Mouse (Mus musculus): ENCODE results near the gene Tet3. TPM values are rescaled to one million over a fixed set of nuclear protein-coding genes. Genes with fewer than 3 reads are reported as not detected.

Gene Tet3
- polyA plus RNA-seq, 1 experiment, result 2.0 TPM

DNA sequence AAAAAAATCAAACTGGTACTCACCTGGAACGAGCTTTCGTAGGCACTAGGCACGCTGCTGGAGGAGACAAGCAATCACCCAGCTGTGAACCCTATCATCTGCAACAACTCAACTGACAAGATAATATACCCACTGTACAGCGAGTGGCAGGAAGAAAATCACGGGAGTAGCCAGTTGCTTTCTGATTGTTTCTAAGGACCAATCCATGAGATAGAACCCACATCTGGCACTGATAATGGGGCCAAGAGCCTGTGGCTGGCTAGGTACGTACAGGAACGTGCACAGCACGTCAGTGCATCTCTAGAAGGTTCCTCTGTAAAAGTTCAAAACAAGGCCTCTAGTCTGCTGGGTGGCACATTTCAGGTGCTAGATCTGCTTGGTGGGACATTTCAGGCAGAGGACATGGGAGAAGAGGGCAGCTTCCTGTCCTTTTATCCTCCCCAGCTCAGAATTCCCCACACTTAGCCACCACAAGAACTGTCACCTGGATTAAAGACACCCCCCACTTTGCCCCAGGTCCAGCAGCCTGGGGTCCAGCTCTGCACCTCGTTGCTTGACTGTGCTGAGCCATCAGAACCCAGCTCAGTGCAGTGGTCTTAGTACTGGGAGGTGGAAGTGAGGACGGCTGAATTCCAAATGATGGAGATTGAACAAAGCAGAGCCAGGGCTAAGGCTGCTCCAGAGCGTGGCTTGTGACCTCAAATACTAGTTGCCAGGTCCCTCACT is 97.2 kb downstream of the Tet3 start:
- H3K4me1 ChIP-seq (ENCODE audit: control insufficient read depth, insufficient read depth, low read length), result no peaks in the 10 kb centered on the region
- TF ChIP-seq POLR2A (IDR thresholded peaks at IDR 0.05; ENCODE audit: control insufficient read depth, low read depth, low read length) (no peak), CTCF (IDR thresholded peaks at IDR 0.05; ENCODE audit: control insufficient read depth, insufficient read depth, insufficient replicate concordance, low read depth, low read length) (no peak)
- H3K36me3 ChIP-seq (ENCODE audit: control insufficient read depth, insufficient read depth, low read length), result no peaks in the 10 kb centered on the region
- H3K27me3 ChIP-seq (ENCODE audit: control insufficient read depth, insufficient read depth, low read length), result no peaks in the 10 kb centered on the region
- H3K27ac ChIP-seq (ENCODE audit: control insufficient read depth, insufficient read depth, low read depth, low read length), result no peak overlapping the region
- no peak overlapping the region for H3K4me3 ChIP-seq (ENCODE audit: control insufficient read depth, low read depth, low read length)

GRCm38 (mm10) chr6:83357436-83357835 is 101.4 kb downstream of the Tet3 start:
- Histone ChIP-seq H3K27me3 (ENCODE audit: control insufficient read depth, insufficient read depth, low read length) (no peaks in the 10 kb centered on the region), H3K36me3 (ENCODE audit: control insufficient read depth, insufficient read depth, low read length) (no peaks in the 10 kb centered on the region), H3K4me3 (ENCODE audit: control insufficient read depth, low read depth, low read length) (no peak overlapping the region), H3K27ac (ENCODE audit: control insufficient read depth, insufficient read depth, low read depth, low read length) (no peak overlapping the region), H3K4me1 (ENCODE audit: control insufficient read depth, insufficient read depth, low read length) (peaks cover under 1% of the 10 kb centered on the region; the same call in 1 of the 2 replicates)
- no peak for TF ChIP-seq POLR2A (IDR thresholded peaks at IDR 0.05; ENCODE audit: control insufficient read depth, low read depth, low read length)
- no peak for TF ChIP-seq CTCF (IDR thresholded peaks at IDR 0.05; ENCODE audit: control insufficient read depth, insufficient read depth, insufficient replicate concordance, low read depth, low read length)

- H3K27me3 ChIP-seq (ENCODE audit: control insufficient read depth, insufficient read depth, low read length), result no peaks in the 10 kb centered on the region
- H3K4me3 ChIP-seq (ENCODE audit: control insufficient read depth, low read depth, low read length), result no peak overlapping the region
- TF ChIP-seq CTCF (IDR thresholded peaks at IDR 0.05; ENCODE audit: control insufficient read depth, insufficient read depth, insufficient replicate concordance, low read depth, low read length), result peak; percentile 88
- TF ChIP-seq POLR2A (IDR thresholded peaks at IDR 0.05; ENCODE audit: control insufficient read depth, low read depth, low read length), result no peak
- no peak overlapping the region for H3K27ac ChIP-seq (ENCODE audit: control insufficient read depth, insufficient read depth, low read depth, low read length)
- H3K36me3 ChIP-seq (ENCODE audit: control insufficient read depth, insufficient read depth, low read length), result no peaks in the 10 kb centered on the region
- H3K4me1 ChIP-seq (ENCODE audit: control insufficient read depth, insufficient read depth, low read length), result peaks cover 3% of the 10 kb centered on the region
Observed at GRCm38 (mm10) chr6:83356569-83357138, 102.2 kb downstream of the Tet3 start.

- Histone ChIP-seq H3K27ac (ENCODE audit: control insufficient read depth, insufficient read depth, low read depth, low read length) (no peak overlapping the region), H3K27me3 (ENCODE audit: control insufficient read depth, insufficient read depth, low read length) (no peaks in the 10 kb centered on the region), H3K4me3 (ENCODE audit: control insufficient read depth, low read depth, low read length) (peak overlapping the region; percentile 55), H3K4me1 (ENCODE audit: control insufficient read depth, insufficient read depth, low read length) (peaks cover 5% of the 10 kb centered on the region), H3K36me3 (ENCODE audit: control insufficient read depth, insufficient read depth, low read length) (no peaks in the 10 kb centered on the region)
- TF ChIP-seq POLR2A (IDR thresholded peaks at IDR 0.05; ENCODE audit: control insufficient read depth, low read depth, low read length) (no peak), CTCF (IDR thresholded peaks at IDR 0.05; ENCODE audit: control insufficient read depth, insufficient read depth, insufficient replicate concordance, low read depth, low read length) (no peak)
Observed at GRCm38 (mm10) chr6:83354856-83355781, 103.8 kb downstream of the Tet3 start.

DNA sequence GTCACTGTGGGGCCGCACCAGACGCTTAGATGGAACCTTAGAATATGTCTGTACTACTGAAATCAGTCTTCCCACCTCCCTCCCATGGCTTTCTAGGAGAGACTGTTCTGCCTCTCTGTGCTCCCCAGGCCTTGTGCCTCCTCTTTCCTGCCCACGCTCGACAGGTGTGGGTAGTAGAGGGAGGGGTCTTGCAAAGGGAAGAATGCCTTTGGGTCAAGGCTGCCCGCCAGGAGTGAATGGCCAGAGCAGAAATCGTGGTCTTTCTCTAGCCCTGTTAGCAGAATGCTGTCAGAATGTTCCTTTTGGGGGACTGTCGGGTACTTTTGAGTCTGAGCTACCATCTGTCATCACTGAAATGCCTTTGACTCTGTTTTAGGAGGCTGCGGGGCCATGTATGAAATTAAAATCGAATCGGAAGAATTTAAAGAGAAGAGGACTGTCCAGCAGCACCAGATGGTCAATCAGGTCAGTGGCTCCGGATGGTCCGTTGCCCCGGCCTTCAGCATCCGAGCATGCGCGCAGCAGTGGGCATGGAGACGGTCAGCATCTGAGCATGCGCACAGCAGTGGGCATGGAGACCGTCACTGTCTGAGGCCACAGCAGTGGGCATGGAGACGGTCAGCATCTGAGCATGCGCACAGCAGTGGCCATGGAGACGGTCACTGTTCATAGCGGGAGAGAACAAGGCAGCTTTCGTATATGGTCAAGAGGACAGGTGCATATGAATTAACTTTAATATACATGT is 106.0 kb downstream of the Tet3 start:
- TF ChIP-seq CTCF (IDR thresholded peaks at IDR 0.05; ENCODE audit: control insufficient read depth, insufficient read depth, insufficient replicate concordance, low read depth, low read length), result no peak
- TF ChIP-seq POLR2A (IDR thresholded peaks at IDR 0.05; ENCODE audit: control insufficient read depth, low read depth, low read length), result peak; percentile 97
- peak overlapping the region; percentile 91 for H3K4me3 ChIP-seq (ENCODE audit: control insufficient read depth, low read depth, low read length)
- H3K4me1 ChIP-seq (ENCODE audit: control insufficient read depth, insufficient read depth, low read length), result peaks cover 10% of the 10 kb centered on the region
- no peaks in the 10 kb centered on the region for H3K36me3 ChIP-seq (ENCODE audit: control insufficient read depth, insufficient read depth, low read length)
- H3K27me3 ChIP-seq (ENCODE audit: control insufficient read depth, insufficient read depth, low read length), result no peaks in the 10 kb centered on the region
- peak overlapping the region; percentile 97 for H3K27ac ChIP-seq (ENCODE audit: control insufficient read depth, insufficient read depth, low read depth, low read length)

DNA sequence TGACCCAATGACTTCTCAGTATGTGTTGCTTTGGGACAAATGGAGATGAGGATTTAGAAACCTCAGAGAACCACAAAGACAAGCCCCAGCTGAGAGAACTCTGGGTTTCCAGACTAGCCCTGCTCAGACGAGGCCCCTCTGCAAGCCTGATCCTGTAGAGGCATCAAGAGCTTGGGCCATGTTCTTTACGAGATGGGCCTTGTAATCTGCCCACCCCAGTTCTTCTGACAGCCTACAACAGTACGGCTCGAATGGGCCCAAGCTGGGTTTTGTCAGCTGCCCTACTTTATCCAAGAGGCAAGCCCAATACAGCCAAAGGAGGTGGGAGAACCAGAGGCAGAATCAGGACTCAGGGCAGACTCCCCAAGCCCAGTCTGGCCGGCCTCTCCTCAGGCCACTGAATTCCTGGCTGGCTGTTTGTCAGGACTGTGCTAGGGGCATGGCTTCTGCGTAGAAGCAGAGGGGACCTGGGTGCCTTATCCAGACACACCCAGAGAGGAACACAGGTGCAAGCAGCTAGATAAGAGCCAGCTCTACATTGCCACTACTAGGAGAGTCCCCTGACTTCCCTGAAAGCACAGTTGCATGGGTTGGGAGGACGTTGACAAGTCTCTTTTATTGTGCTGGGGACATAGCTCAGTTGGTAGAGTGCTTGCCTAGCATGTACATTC is 107.3 kb downstream of the Tet3 start:
- TF ChIP-seq POLR2A (IDR thresholded peaks at IDR 0.05; ENCODE audit: control insufficient read depth, low read depth, low read length) (no peak), CTCF (IDR thresholded peaks at IDR 0.05; ENCODE audit: control insufficient read depth, insufficient read depth, insufficient replicate concordance, low read depth, low read length) (no peak)
- peak overlapping the region; percentile 91 for H3K4me3 ChIP-seq (ENCODE audit: control insufficient read depth, low read depth, low read length)
- H3K36me3 ChIP-seq (ENCODE audit: control insufficient read depth, insufficient read depth, low read length), result no peaks in the 10 kb centered on the region

More for the DNA sequence above, 107.3 kb downstream of the Tet3 start:
- Histone ChIP-seq H3K27me3 (ENCODE audit: control insufficient read depth, insufficient read depth, low read length) (no peaks in the 10 kb centered on the region), H3K4me1 (ENCODE audit: control insufficient read depth, insufficient read depth, low read length) (peaks cover 10% of the 10 kb centered on the region), H3K27ac (ENCODE audit: control insufficient read depth, insufficient read depth, low read depth, low read length) (no peak overlapping the region)
